ENCODE assay signal across 15 mouse cellular contexts in genomic region chr7:111658579-111658978, GRCm38 (mm10).
"Had no signal": no experiment of that assay in that cellular context is flagged by ENCODE, and none has a peak within 500 bp of the region (broad histone marks: within the 10 kb centered on the region; RNA-seq: fewer than 3 reads in every experiment).

No protein-coding gene starts in this region.

- H3K9me3 ChIP-seq: limb, embryonic 15.5 days; liver, embryonic 12.5 days; lung, embryonic 15.5 days; megakaryocyte, embryonic 14.5 days; midbrain, embryonic 15.5 days; neural tube, embryonic 13.5 days had no signal

- H3K27me3 ChIP-seq: limb, embryonic 15.5 days; liver, embryonic 12.5 days; lung, embryonic 15.5 days; megakaryocyte, embryonic 14.5 days; midbrain, embryonic 15.5 days; neural tube, embryonic 13.5 days had no signal

- H3K4me1 ChIP-seq: liver, embryonic 12.5 days; megakaryocyte, embryonic 14.5 days had no signal

- DNase-seq: kidney, adult 9 months; kidney, postnatal 36 days; left cerebral cortex, postnatal 4 days; lung, postnatal 14 days; right cerebral cortex, postnatal 14 days; thymus, postnatal 4 days had no signal

- ATAC-seq: liver, embryonic 12.5 days; midbrain, embryonic 15.5 days had no signal

- H3K27ac ChIP-seq: kidney, postnatal 0 days; limb, embryonic 15.5 days; liver, embryonic 12.5 days; lung, embryonic 15.5 days; macrophage; midbrain, embryonic 15.5 days; neural tube, embryonic 13.5 days had no signal

- H3K4me3 ChIP-seq: limb, embryonic 15.5 days; liver, embryonic 12.5 days; lung, embryonic 15.5 days; megakaryocyte, embryonic 14.5 days; midbrain, embryonic 15.5 days; neural tube, embryonic 13.5 days had no signal

- H3K36me3 ChIP-seq: limb, embryonic 15.5 days; liver, embryonic 12.5 days; lung, embryonic 15.5 days; midbrain, embryonic 15.5 days; neural tube, embryonic 13.5 days had no signal

- H3K9ac ChIP-seq: limb, embryonic 15.5 days; liver, embryonic 12.5 days; lung, embryonic 15.5 days; midbrain, embryonic 15.5 days; neural tube, embryonic 13.5 days had no signal

- H3K4me2 ChIP-seq: limb, embryonic 15.5 days; liver, embryonic 12.5 days; lung, embryonic 15.5 days; midbrain, embryonic 11.5 days; midbrain, embryonic 15.5 days; neural tube, embryonic 13.5 days had no signal
